Mouse (Mus musculus): ENCODE results near the gene Tmem179b. TPM values are rescaled to one million over a fixed set of nuclear protein-coding genes. Genes with fewer than 3 reads are reported as not detected.

Tmem179b gene
- polyA plus RNA-seq, 1 experiment from 2014 or later, result 25.9 TPM

- H3K4me1 ChIP-seq (ENCODE audit: control insufficient read depth, insufficient read depth, low read length), result peaks cover under 1% of the 10 kb centered on the region
- no peak for ATAC-seq (ENCODE audit: low read depth)
- H3K9ac ChIP-seq (replicated peaks; ENCODE audit: low read depth, low read length), result no peak overlapping the region
- H3K27me3 ChIP-seq (ENCODE audit: control insufficient read depth, insufficient read depth, low read length), result no peaks in the 10 kb centered on the region
- no peak overlapping the region for H3K27ac ChIP-seq (ENCODE audit: low read depth, low read length)
- H3K9me3 ChIP-seq (ENCODE audit: control insufficient read depth, low read length), result peaks cover 5% of the 10 kb centered on the region
- no peak overlapping the region for H3K4me3 ChIP-seq (ENCODE audit: low read depth, low read length)
- H3K36me3 ChIP-seq (ENCODE audit: control insufficient read depth, insufficient read depth, low read length), result peaks cover 55% of the 10 kb centered on the region
- WGBS, result 96% methylated on average over 4 of the region's 4 CpGs
- no peak overlapping the region for H3K4me2 ChIP-seq (ENCODE audit: low read depth, low read length)
Measured at GRCm38 (mm10) chr19:8763276-8763675, 11.0 kb downstream of the Tmem179b start.

GRCm38 (mm10) chr19:8760757-8761156 lies 13.5 kb downstream of the Tmem179b start:
- Histone ChIP-seq H3K4me2 (ENCODE audit: low read depth, low read length) (no peak overlapping the region), H3K27me3 (ENCODE audit: control insufficient read depth, insufficient read depth, low read length) (no peaks in the 10 kb centered on the region; the same call in 1 of the 2 replicates), H3K9me3 (ENCODE audit: control insufficient read depth, low read length) (peaks cover 5% of the 10 kb centered on the region), H3K36me3 (ENCODE audit: control insufficient read depth, insufficient read depth, low read length) (peaks cover 30% of the 10 kb centered on the region), H3K9ac (replicated peaks; ENCODE audit: low read depth, low read length) (no peak overlapping the region), H3K27ac (ENCODE audit: low read depth, low read length) (no peak overlapping the region), H3K4me3 (ENCODE audit: low read depth, low read length) (no peak overlapping the region), H3K4me1 (ENCODE audit: control insufficient read depth, insufficient read depth, low read length) (peaks cover 14% of the 10 kb centered on the region)
- no peak for ATAC-seq (ENCODE audit: low read depth)
- 94% methylated on average over 2 of the region's 2 CpGs for WGBS

GRCm38 (mm10) chr19:8758899-8759298 lies 15.4 kb downstream of the Tmem179b start:
- no peak overlapping the region for H3K27ac ChIP-seq (ENCODE audit: low read depth, low read length)
- H3K4me2 ChIP-seq (ENCODE audit: low read depth, low read length), result no peak overlapping the region
- no peaks in the 10 kb centered on the region; the same call in 1 of the 2 replicates for H3K27me3 ChIP-seq (ENCODE audit: control insufficient read depth, insufficient read depth, low read length)
- no peaks in the 10 kb centered on the region for H3K9me3 ChIP-seq (ENCODE audit: control insufficient read depth, low read length)
- no peak overlapping the region for H3K4me3 ChIP-seq (ENCODE audit: low read depth, low read length)
- H3K9ac ChIP-seq (replicated peaks; ENCODE audit: low read depth, low read length), result no peak overlapping the region
- H3K4me1 ChIP-seq (ENCODE audit: control insufficient read depth, insufficient read depth, low read length), result peaks cover 15% of the 10 kb centered on the region
- ATAC-seq (ENCODE audit: low read depth), result no peak
- WGBS, result 95% methylated on average over 2 of the region's 2 CpGs
- peaks cover 20% of the 10 kb centered on the region for H3K36me3 ChIP-seq (ENCODE audit: control insufficient read depth, insufficient read depth, low read length)

- peak overlapping the region; percentile 88 for H3K27ac ChIP-seq (ENCODE audit: low read depth, low read length)
- no peaks in the 10 kb centered on the region; the same call in 1 of the 2 replicates for H3K27me3 ChIP-seq (ENCODE audit: control insufficient read depth, insufficient read depth, low read length)
- peak overlapping the region; percentile 79 for H3K4me2 ChIP-seq (ENCODE audit: low read depth, low read length)
- no peaks in the 10 kb centered on the region for H3K9me3 ChIP-seq (ENCODE audit: control insufficient read depth, low read length)
- peaks cover 13% of the 10 kb centered on the region for H3K36me3 ChIP-seq (ENCODE audit: control insufficient read depth, insufficient read depth, low read length)
- peak overlapping the region; percentile 95 for H3K9ac ChIP-seq (replicated peaks; ENCODE audit: low read depth, low read length)
- H3K4me1 ChIP-seq (ENCODE audit: control insufficient read depth, insufficient read depth, low read length), result peaks cover 15% of the 10 kb centered on the region
- WGBS, result 5% methylated on average over 14 of the region's 14 CpGs
- no peak for ATAC-seq (ENCODE audit: low read depth)
- peak overlapping the region; percentile 97 for H3K4me3 ChIP-seq (ENCODE audit: low read depth, low read length)
Measured at GRCm38 (mm10) chr19:8757471-8757998, 16.7 kb downstream of the Tmem179b start.

- no peaks in the 10 kb centered on the region for H3K9me3 ChIP-seq (ENCODE audit: control insufficient read depth, low read length)
- WGBS, result under 1% methylated on average over 72 of the region's 75 CpGs
- peak within 1 kb of the TSS; percentile 95 for H3K9ac ChIP-seq (replicated peaks; ENCODE audit: low read depth, low read length)
- peak within 1 kb of the TSS; percentile 79 for H3K4me2 ChIP-seq (ENCODE audit: low read depth, low read length)
- H3K36me3 ChIP-seq (ENCODE audit: control insufficient read depth, insufficient read depth, low read length), result peaks cover 13% of the 10 kb centered on the region
- H3K4me1 ChIP-seq (ENCODE audit: control insufficient read depth, insufficient read depth, low read length), result peaks cover 15% of the 10 kb centered on the region
- H3K27ac ChIP-seq (ENCODE audit: low read depth, low read length), result peak within 1 kb of the TSS; percentile 88
- ATAC-seq (ENCODE audit: low read depth), result peak; percentile 94
- peak within 1 kb of the TSS; percentile 97 for H3K4me3 ChIP-seq (ENCODE audit: low read depth, low read length)
- no peaks in the 10 kb centered on the region; the same call in 1 of the 2 replicates for H3K27me3 ChIP-seq (ENCODE audit: control insufficient read depth, insufficient read depth, low read length)
Measured at GRCm38 (mm10) chr19:8756635-8757387, 17.5 kb downstream of the Tmem179b start, which contains the start of gene Nxf1. Nxf1 (plus strand) TSS chr19:8757073.

- ATAC-seq (ENCODE audit: low read depth), result no peak
- Histone ChIP-seq H3K4me1 (ENCODE audit: control insufficient read depth, insufficient read depth, low read length) (peaks cover 15% of the 10 kb centered on the region), H3K9ac (replicated peaks; ENCODE audit: low read depth, low read length) (no peak overlapping the region), H3K4me3 (ENCODE audit: low read depth, low read length) (peak overlapping the region; percentile 97), H3K27ac (ENCODE audit: low read depth, low read length) (no peak overlapping the region), H3K36me3 (ENCODE audit: control insufficient read depth, insufficient read depth, low read length) (peaks cover 22% of the 10 kb centered on the region), H3K9me3 (ENCODE audit: control insufficient read depth, low read length) (no peaks in the 10 kb centered on the region), H3K4me2 (ENCODE audit: low read depth, low read length) (peak overlapping the region; percentile 79; the same call in 1 of the 2 replicates), H3K27me3 (ENCODE audit: control insufficient read depth, insufficient read depth, low read length) (no peaks in the 10 kb centered on the region; the same call in 1 of the 2 replicates)
- WGBS, result 87% methylated on average over 3 of the region's 3 CpGs
Measured at GRCm38 (mm10) chr19:8755652-8756051, 18.6 kb downstream of the Tmem179b start.

GRCm38 (mm10) chr19:8747368-8747767 lies 26.9 kb downstream of the Tmem179b start:
- Histone ChIP-seq H3K36me3 (ENCODE audit: control insufficient read depth, insufficient read depth, low read length) (peaks cover 74% of the 10 kb centered on the region), H3K4me3 (ENCODE audit: low read depth, low read length) (no peak overlapping the region), H3K4me2 (ENCODE audit: low read depth, low read length) (no peak overlapping the region), H3K9me3 (ENCODE audit: control insufficient read depth, low read length) (no peaks in the 10 kb centered on the region), H3K27ac (ENCODE audit: low read depth, low read length) (no peak overlapping the region), H3K9ac (replicated peaks; ENCODE audit: low read depth, low read length) (no peak overlapping the region), H3K4me1 (ENCODE audit: control insufficient read depth, insufficient read depth, low read length) (peaks cover 4% of the 10 kb centered on the region), H3K27me3 (ENCODE audit: control insufficient read depth, insufficient read depth, low read length) (no peaks in the 10 kb centered on the region)
- WGBS, result 68% methylated on average over 2 of the region's 2 CpGs
- ATAC-seq (ENCODE audit: low read depth), result no peak

- 100% methylated on average over 1 of the region's 1 CpGs for WGBS
- no peaks in the 10 kb centered on the region for H3K27me3 ChIP-seq (ENCODE audit: control insufficient read depth, insufficient read depth, low read length)
- no peaks in the 10 kb centered on the region for H3K9me3 ChIP-seq (ENCODE audit: control insufficient read depth, low read length)
- peaks cover 11% of the 10 kb centered on the region for H3K4me1 ChIP-seq (ENCODE audit: control insufficient read depth, insufficient read depth, low read length)
- no peak overlapping the region for H3K4me3 ChIP-seq (ENCODE audit: low read depth, low read length)
- no peak overlapping the region for H3K4me2 ChIP-seq (ENCODE audit: low read depth, low read length)
- H3K27ac ChIP-seq (ENCODE audit: low read depth, low read length), result no peak overlapping the region
- ATAC-seq (ENCODE audit: low read depth), result no peak
- H3K36me3 ChIP-seq (ENCODE audit: control insufficient read depth, insufficient read depth, low read length), result peaks cover 66% of the 10 kb centered on the region
- H3K9ac ChIP-seq (replicated peaks; ENCODE audit: low read depth, low read length), result no peak overlapping the region
Measured at GRCm38 (mm10) chr19:8745382-8745781, 28.9 kb downstream of the Tmem179b start.

GRCm38 (mm10) chr19:8742176-8742575 lies 32.1 kb downstream of the Tmem179b start:
- peak overlapping the region; percentile 83 for H3K4me3 ChIP-seq (ENCODE audit: low read depth, low read length)
- 22% methylated on average over 14 of the region's 14 CpGs for WGBS
- H3K27me3 ChIP-seq (ENCODE audit: control insufficient read depth, insufficient read depth, low read length), result no peaks in the 10 kb centered on the region
- H3K4me2 ChIP-seq (ENCODE audit: low read depth, low read length), result peak overlapping the region; percentile 97
- no peaks in the 10 kb centered on the region for H3K9me3 ChIP-seq (ENCODE audit: control insufficient read depth, low read length)
- H3K9ac ChIP-seq (replicated peaks; ENCODE audit: low read depth, low read length), result peak overlapping the region; percentile 79
- H3K36me3 ChIP-seq (ENCODE audit: control insufficient read depth, insufficient read depth, low read length), result peaks cover 49% of the 10 kb centered on the region
- no peak for ATAC-seq (ENCODE audit: low read depth)
- peak overlapping the region; percentile 93; the same call in 1 of the 2 replicates for H3K27ac ChIP-seq (ENCODE audit: low read depth, low read length)
- H3K4me1 ChIP-seq (ENCODE audit: control insufficient read depth, insufficient read depth, low read length), result peaks cover 11% of the 10 kb centered on the region

Measured in neural tube, embryonic 14.5 days (tissue).